Mouse (Mus musculus) brain, adult 2 months (tissue): ENCODE data around the gene Stx6.

Experiments
- DNase-seq: peaks from one replicate; pipeline ENCODE4 v3.0.0; 2011; ENCODE audit warnings: low read depth, low spot score

Gene Stx6

GRCm38 (mm10) chr1:155254309-155254708, 95.8 kb downstream of the Stx6 start:
- DNase-seq = no peak
